Comparison of ENCODE assay signal across 30 mouse cellular contexts in genomic region chr5:72965706-72966105, GRCm38 (mm10). TPM values are rescaled to one million over a fixed set of nuclear protein-coding genes. Genes with fewer than 3 reads are reported as not detected.
"Had no signal": no experiment of that assay in that cellular context is flagged by ENCODE, and none has a peak within 500 bp of the region (broad histone marks: within the 10 kb centered on the region; RNA-seq: fewer than 3 reads in every experiment).

No protein-coding gene starts in this region.

- H3K4me3 ChIP-seq: limb, embryonic 12.5 days; limb, embryonic 15.5 days; lung, embryonic 15.5 days; midbrain, embryonic 12.5 days; midbrain, embryonic 15.5 days; myocyte; neural tube, embryonic 13.5 days had no signal

- DNase-seq: kidney, adult 9 months; kidney, postnatal 14 days; kidney, postnatal 4 days; left cerebral cortex, postnatal 4 days; lung, adult 18-20 months; lung, postnatal 10 days; retina, postnatal 1 day; right cerebral cortex, postnatal 25 days; spleen, adult 18-20 months; thymus, adult 18-20 months; thymus, postnatal 25 days had no signal

- H3K36me3 ChIP-seq: midbrain, embryonic 15.5 days had no signal

- H3K9ac ChIP-seq: limb, embryonic 12.5 days; limb, embryonic 15.5 days; liver, embryonic 14.5 days; lung, embryonic 15.5 days; midbrain, embryonic 12.5 days; midbrain, embryonic 15.5 days; neural tube, embryonic 13.5 days had no signal

- H3K9me3 ChIP-seq: limb, embryonic 12.5 days; limb, embryonic 15.5 days; lung, embryonic 15.5 days; midbrain, embryonic 12.5 days; midbrain, embryonic 15.5 days; neural tube, embryonic 13.5 days had no signal

- H3K27me3 ChIP-seq: limb, embryonic 12.5 days; limb, embryonic 15.5 days; lung, embryonic 15.5 days; midbrain, embryonic 12.5 days; midbrain, embryonic 15.5 days; neural tube, embryonic 13.5 days had no signal

- H3K27ac ChIP-seq: limb, embryonic 12.5 days; limb, embryonic 15.5 days; liver, embryonic 14.5 days; lung, embryonic 15.5 days; macrophage; midbrain, embryonic 12.5 days; midbrain, embryonic 15.5 days; neural tube, embryonic 13.5 days had no signal

- ATAC-seq: midbrain, embryonic 15.5 days had no signal

- H3K4me1 ChIP-seq: limb, embryonic 12.5 days; limb, embryonic 15.5 days; lung, embryonic 15.5 days; midbrain, embryonic 12.5 days; midbrain, embryonic 15.5 days; neural tube, embryonic 13.5 days had no signal

RNA-seq across cellular contexts. Expression of gene Gm10135, which starts 8.8 kb away (rescaled TPM):
- total RNA-seq: layer of hippocampus, adult 18-20 months; layer of hippocampus, postnatal 14 days; left cerebral cortex, adult 8-10 months; left cerebral cortex, postnatal 14 days; left cerebral cortex, postnatal 4 days had no signal
- polyA plus RNA-seq: kidney, embryonic 16.5 days; limb, embryonic 12.5 days; limb, embryonic 15.5 days; liver, embryonic 11.5 days; liver, embryonic 14.5 days; lung, embryonic 15.5 days; macrophage; midbrain, embryonic 12.5 days; midbrain, embryonic 15.5 days; myocyte; neural tube, embryonic 13.5 days; stomach, embryonic 16.5 days; testis, adult 2 months had no signal

RNA-seq across cellular contexts. Expression of gene Slc10a4, which starts 41.0 kb away (rescaled TPM):
- total RNA-seq: megakaryocyte, adult 5-6 weeks; neutrophil, adult 5-6 weeks had no signal
- polyA plus RNA-seq: macrophage had no signal
